ENCODE assay signal across 31 mouse cellular contexts in genomic region chr6:52020276-52020675, GRCm38 (mm10).
"Had no signal": no experiment of that assay in that cellular context is flagged by ENCODE, and none has a peak within 500 bp of the region (broad histone marks: within the 10 kb centered on the region; RNA-seq: fewer than 3 reads in every experiment).

No protein-coding gene starts in this region.

- H3K4me2 ChIP-seq: heart, embryonic 11.5 days; heart, embryonic 12.5 days; heart, embryonic 13.5 days; heart, embryonic 15.5 days; hindbrain, embryonic 12.5 days; hindbrain, embryonic 13.5 days; hindbrain, embryonic 14.5 days; hindbrain, embryonic 15.5 days; intestine, embryonic 15.5 days; kidney, embryonic 15.5 days had no signal

- H3K27ac ChIP-seq: heart, embryonic 13.5 days; heart, embryonic 15.5 days; hindbrain, embryonic 10.5 days; hindbrain, embryonic 12.5 days; hindbrain, embryonic 13.5 days; hindbrain, embryonic 14.5 days; hindbrain, embryonic 15.5 days; hindbrain, postnatal 0 days; intestine, embryonic 15.5 days; kidney, embryonic 15.5 days; kidney, postnatal 0 days; layer of hippocampus, adult 2 months; left cerebral cortex, adult 2 months had no signal

- H3K4me3 ChIP-seq: heart, embryonic 12.5 days; heart, embryonic 13.5 days; heart, embryonic 15.5 days; hindbrain, embryonic 10.5 days; hindbrain, embryonic 12.5 days; hindbrain, embryonic 13.5 days; hindbrain, embryonic 15.5 days; intestine, embryonic 15.5 days; kidney, embryonic 15.5 days; layer of hippocampus, adult 2 months; left cerebral cortex, adult 2 months had no signal

- H3K9ac ChIP-seq: heart, embryonic 12.5 days; heart, embryonic 13.5 days; heart, embryonic 15.5 days; hindbrain, embryonic 12.5 days; hindbrain, embryonic 13.5 days; hindbrain, embryonic 14.5 days; hindbrain, embryonic 15.5 days; intestine, embryonic 15.5 days; kidney, embryonic 15.5 days had no signal

- DNase-seq: heart, postnatal 10 days; heart, postnatal 14 days; heart, postnatal 36 days; heart, postnatal 4 days; kidney, adult 11 months; kidney, adult 18-20 months; kidney, adult 2 months; kidney, adult 8-10 months; kidney, adult 9 months; kidney, postnatal 10 days; kidney, postnatal 14 days; kidney, postnatal 25 days; kidney, postnatal 36 days; kidney, postnatal 4 days; layer of hippocampus, adult 9-11 months; layer of hippocampus, postnatal 36 days had no signal

- H3K4me1 ChIP-seq: heart, embryonic 15.5 days; hindbrain, embryonic 10.5 days; hindbrain, embryonic 12.5 days; hindbrain, embryonic 13.5 days; hindbrain, embryonic 15.5 days; intestine, embryonic 15.5 days; kidney, embryonic 15.5 days had no signal

- H3K27me3 ChIP-seq: heart, embryonic 12.5 days; heart, embryonic 13.5 days; heart, embryonic 15.5 days; hindbrain, embryonic 12.5 days; hindbrain, embryonic 13.5 days; hindbrain, embryonic 15.5 days; intestine, embryonic 15.5 days; kidney, embryonic 15.5 days had no signal

- H3K9me3 ChIP-seq: heart, embryonic 12.5 days; heart, embryonic 15.5 days; hindbrain, embryonic 12.5 days; hindbrain, embryonic 15.5 days; intestine, embryonic 15.5 days; kidney, embryonic 15.5 days had no signal

- H3K36me3 ChIP-seq: heart, embryonic 12.5 days; heart, embryonic 13.5 days; heart, embryonic 15.5 days; hindbrain, embryonic 10.5 days; hindbrain, embryonic 12.5 days; hindbrain, embryonic 13.5 days; hindbrain, embryonic 15.5 days; intestine, embryonic 15.5 days; kidney, embryonic 15.5 days had no signal
